ENCODE assay signal across 21 mouse cellular contexts in genomic region chr17:88413155-88413836, GRCm38 (mm10). TPM values are rescaled to one million over a fixed set of nuclear protein-coding genes. Genes with fewer than 3 reads are reported as not detected.
DNase-seq lines count a peak whose midpoint lies in the region; ATAC-seq lines count a peak whose summit lies in the region.
"Had no signal": no experiment of that assay in that cellular context is flagged by ENCODE, and none has a peak within 500 bp of the region (broad histone marks: within the 10 kb centered on the region; RNA-seq: fewer than 3 reads in every experiment).

No protein-coding gene starts in this region.

- ATAC-seq in common myeloid progenitor, adult 5-6 weeks (replicated peaks; ENCODE audit: low read depth, poor library complexity, severe bottlenecking) = 0 out of 2 replicates have a peak, but pooled peaks have one; percentile 11
- ATAC-seq in megakaryocyte, adult 5-6 weeks (ENCODE audit: poor library complexity, severe bottlenecking) = peak; percentile 57
- ATAC-seq: activated CD4-positive, CD25-positive, alpha-beta regulatory T cell, adult 4 months; forebrain, embryonic 15.5 days; hindbrain, postnatal 0 days; inflammation-experienced regulatory T-cells, adult 6 months; intestine, embryonic 16.5 days had no signal

- intact Hi-C loops in heart, postnatal 14 days (cut with DNase I) = no loop called here

- DNase-seq in heart, adult 11 months = peak; percentile 41
- DNase-seq in heart, postnatal 14 days = no peak
- DNase-seq in c-Kit-positive CD71-positive TER-119-positive erythroid progenitor cells, embryonic 14.5 days (ENCODE audit: low spot score) = no peak
- no peak for DNase-seq in layer of hippocampus, postnatal 14 days (ENCODE audit: low spot score in 2 of 2)
- DNase-seq: adrenal gland, adult 8-10 months; cerebellum, adult 11-12 months; cerebellum, adult 8-10 months; cerebellum, postnatal 10 days; cerebellum, postnatal 36 days; gastrocnemius, postnatal 10 days; gastrocnemius, postnatal 36 days; heart, adult 18-20 months; heart, postnatal 4 days; kidney, adult 18-20 months had no signal

RNA-seq across cellular contexts. Expression of gene Foxn2, which starts 27.2 kb away (rescaled TPM):
- 10 to 100 TPM; 11.9 to 13.5 TPM for total RNA-seq in heart, postnatal 14 days (2021)
- total RNA-seq in common myeloid progenitor, adult 5-6 weeks (2017) = 43.5 and 46.0 TPM in 2 replicates
- 68.4 and 79.4 TPM in 2 replicates for total RNA-seq in megakaryocyte, adult 5-6 weeks (2015)
- 93.8 and 96.1 TPM in 2 replicates for total RNA-seq in megakaryocyte, adult 5-6 weeks (2017)
- total RNA-seq in layer of hippocampus, postnatal 14 days (2021) = 10 to 100 TPM; 19.0 to 19.6 TPM
